Mouse (Mus musculus): ENCODE measurements at regions not wholly inside any gene's neighbourhood (a gene's known extent, or its start where the extent isn't known, plus 50 kb on each side); places are given as distances from the start of the nearest gene placed in this dataset.

GRCm38 (mm10) chr17:88165811-88166210 lies 100.7 kb upstream of the Fbxo11 start:
- no peak for TF ChIP-seq POLR2A (IDR thresholded peaks at IDR 0.05; ENCODE audit: borderline replicate concordance, low read depth, low read length)
- no peak for TF ChIP-seq CTCF (IDR thresholded peaks at IDR 0.05; ENCODE audit: low read depth, low read length)
